Mouse (Mus musculus) T-cell, adult 2 months (primary cell): Measurements from ENCODE around the gene Olfr1265.

Experiments
- DNase-seq: peaks from one replicate; pipeline ENCODE4 v3.0.0; 2022; ENCODE audit warnings: low spot score

Gene Olfr1265

GRCm38 (mm10) chr2:90035037-90035436 lies at the start of gene Olfr1265:
Gene Olfr1265, plus strand, starts transcription at chr2:90035337.
- DNase-seq = no peak

DNA sequence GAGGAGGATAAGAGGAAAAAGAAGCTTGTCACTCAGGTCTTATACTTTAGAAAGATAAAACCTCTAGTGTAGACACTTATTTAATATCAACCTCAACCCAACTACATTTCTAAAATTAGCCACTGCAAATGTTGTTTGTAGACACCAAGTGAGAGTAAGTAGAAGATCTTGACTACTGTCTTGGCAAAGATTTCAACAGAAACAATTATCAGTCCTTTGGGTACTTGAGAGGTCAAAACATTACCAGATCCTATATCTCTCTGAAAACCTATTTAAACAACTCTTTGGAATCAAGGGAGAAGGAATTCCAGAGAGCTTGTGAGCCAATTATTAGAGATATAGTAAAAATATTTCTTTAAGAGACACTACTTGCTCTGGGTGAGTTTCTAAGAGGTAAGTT lies 44.2 kb upstream of the Olfr1265 start, which contains the start of gene Olfr1261:
Gene Olfr1261, plus strand, starts transcription at position 301 of the 400 bp plus-strand sequence.
- no peak for DNase-seq

DNA sequence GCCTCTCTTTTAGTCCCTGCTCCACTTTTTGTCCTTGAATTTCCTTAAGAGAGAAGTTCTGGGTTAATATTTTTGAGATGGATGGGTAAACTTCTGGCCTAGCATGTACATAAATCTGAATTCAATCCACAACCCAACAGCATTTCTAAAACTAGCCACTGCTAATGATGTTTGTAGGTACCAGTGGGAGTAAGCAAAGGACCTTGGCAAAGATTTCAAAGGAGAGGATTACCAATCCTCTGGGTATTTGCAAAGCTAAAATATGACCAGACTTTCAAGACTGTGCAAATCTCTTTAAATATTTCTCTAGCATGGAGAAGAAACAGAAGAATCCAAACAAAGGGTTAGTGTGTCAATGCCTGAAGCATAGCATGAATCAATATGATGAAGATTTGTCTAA lies 35.3 kb upstream of the Olfr1265 start, which contains the start of gene Olfr1262:
Gene Olfr1262, plus strand, starts transcription at position 301 of the 400 bp plus-strand sequence.
- no peak for DNase-seq

DNA sequence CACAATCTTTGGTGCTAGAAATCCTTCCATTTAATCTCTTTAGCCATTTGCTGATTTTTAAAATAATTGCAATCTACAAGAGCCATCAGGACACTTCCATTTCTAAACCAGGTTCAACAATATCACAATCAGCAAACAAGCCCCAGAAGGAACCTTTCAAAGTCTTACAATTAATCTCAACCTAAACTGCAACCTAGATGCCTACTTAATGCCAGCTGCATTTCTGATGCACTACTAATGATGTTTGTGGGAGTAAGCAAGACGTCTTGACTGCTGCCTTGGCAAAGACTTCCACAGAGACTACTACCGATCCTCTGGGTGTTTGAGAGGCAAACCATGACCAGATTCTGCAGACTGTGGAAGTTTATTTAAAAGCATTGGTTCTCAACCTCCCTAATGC lies 23.3 kb upstream of the Olfr1265 start, which contains the start of gene Olfr1263:
Gene Olfr1263, plus strand, starts transcription at position 301 of the 400 bp plus-strand sequence.
- no peak for DNase-seq

- no peak for DNase-seq
Measured at GRCm38 (mm10) chr2:90025477-90025876, 9.7 kb upstream of the Olfr1265 start, which contains the start of gene Olfr1264. Gene Olfr1264, minus strand, starts transcription at chr2:90025577.

DNA sequence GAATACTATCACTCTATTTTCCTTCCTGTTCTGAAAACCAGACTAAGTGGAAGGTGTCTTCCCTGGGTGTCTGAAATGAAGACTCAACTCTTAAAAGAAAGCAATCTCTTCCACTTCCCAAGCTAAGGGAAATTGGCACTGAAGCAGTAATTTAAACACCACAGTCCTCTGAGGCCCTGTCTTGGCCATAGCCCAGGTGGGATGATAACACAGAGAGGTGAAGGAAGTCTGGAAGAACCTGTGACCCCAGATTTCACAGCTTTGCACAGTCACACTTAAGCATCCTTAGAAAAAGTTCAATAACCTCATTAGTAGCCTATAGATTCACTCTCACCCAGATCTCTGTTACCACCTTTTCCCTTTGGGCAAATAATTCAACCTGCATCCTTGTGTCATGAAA lies 28.4 kb downstream of the Olfr1265 start, which contains the start of gene Olfr140:
Gene Olfr140, minus strand, starts transcription at position 101 of the 400 bp plus-strand sequence.
- DNase-seq = no peak

GRCm38 (mm10) chr2:90070065-90070464 lies 34.9 kb downstream of the Olfr1265 start:
- no peak for DNase-seq
